12 mouse cellular contexts compared by ENCODE assay signal in genomic region chr1:144431535-144432276, GRCm38 (mm10).
DNase-seq lines count a peak whose midpoint lies in the region; ATAC-seq lines count a peak whose summit lies in the region.
"Had no signal": no experiment of that assay in that cellular context is flagged by ENCODE, and none has a peak within 500 bp of the region (broad histone marks: within the 10 kb centered on the region; RNA-seq: fewer than 3 reads in every experiment).

No protein-coding gene starts in this region.

- no peaks in the 10 kb centered on the region for H3K27me3 ChIP-seq in hindbrain, embryonic 13.5 days
- H3K27me3 ChIP-seq in hindbrain, embryonic 12.5 days: no peaks in the 10 kb centered on the region
- H3K27me3 ChIP-seq in hindbrain, embryonic 15.5 days: no peaks in the 10 kb centered on the region
- H3K27me3 ChIP-seq: neural tube, embryonic 13.5 days had no signal

- no peak overlapping the region for H3K27ac ChIP-seq in hindbrain, embryonic 13.5 days
- no peak overlapping the region for H3K27ac ChIP-seq in hindbrain, embryonic 12.5 days
- H3K27ac ChIP-seq in hindbrain, embryonic 15.5 days (replicated peaks): no peak overlapping the region
- H3K27ac ChIP-seq: neural tube, embryonic 13.5 days had no signal

- DNase-seq in 416B (ENCODE audit: low read depth): peak; percentile 81
- DNase-seq in Muller cell, postnatal 12 days (ENCODE audit: inconsistent ontology term): peak; percentile 26
- DNase-seq in ovary, postnatal 10 days (ENCODE audit: low spot score): no peak
- no peak for DNase-seq in spleen, adult 18-20 months
- DNase-seq: cerebellum, adult 9-10 months; heart, adult 11 months; kidney, postnatal 14 days; lung, adult 18-20 months had no signal

- H3K4me1 ChIP-seq in hindbrain, embryonic 13.5 days (replicated peaks): no peaks in the 10 kb centered on the region
- H3K4me1 ChIP-seq in hindbrain, embryonic 12.5 days: no peaks in the 10 kb centered on the region
- H3K4me1 ChIP-seq in hindbrain, embryonic 15.5 days (replicated peaks): no peaks in the 10 kb centered on the region
- H3K4me1 ChIP-seq: neural tube, embryonic 13.5 days had no signal

- H3K9ac ChIP-seq in hindbrain, embryonic 13.5 days: no peak overlapping the region
- H3K9ac ChIP-seq in hindbrain, embryonic 12.5 days: no peak overlapping the region
- no peak overlapping the region for H3K9ac ChIP-seq in hindbrain, embryonic 15.5 days
- H3K9ac ChIP-seq: neural tube, embryonic 13.5 days had no signal

- no peaks in the 10 kb centered on the region for H3K36me3 ChIP-seq in hindbrain, embryonic 13.5 days
- H3K36me3 ChIP-seq in hindbrain, embryonic 12.5 days: no peaks in the 10 kb centered on the region
- no peaks in the 10 kb centered on the region for H3K36me3 ChIP-seq in hindbrain, embryonic 15.5 days
- H3K36me3 ChIP-seq: neural tube, embryonic 13.5 days had no signal

- H3K4me2 ChIP-seq in hindbrain, embryonic 13.5 days: no peak overlapping the region
- H3K4me2 ChIP-seq in hindbrain, embryonic 12.5 days (replicated peaks): no peak overlapping the region
- no peak overlapping the region for H3K4me2 ChIP-seq in hindbrain, embryonic 15.5 days
- H3K4me2 ChIP-seq: neural tube, embryonic 13.5 days had no signal

- 89% methylated on average over 5 of the region's 5 CpGs for WGBS in hindbrain, embryonic 13.5 days
- 88% methylated on average over 5 of the region's 5 CpGs for WGBS in hindbrain, embryonic 12.5 days
- 82% methylated on average over 5 of the region's 5 CpGs for WGBS in hindbrain, embryonic 15.5 days

- H3K4me3 ChIP-seq in hindbrain, embryonic 13.5 days: no peak overlapping the region
- H3K4me3 ChIP-seq in hindbrain, embryonic 12.5 days: no peak overlapping the region
- no peak overlapping the region for H3K4me3 ChIP-seq in hindbrain, embryonic 15.5 days
- H3K4me3 ChIP-seq: neural tube, embryonic 13.5 days had no signal

- ATAC-seq in hindbrain, embryonic 13.5 days (ENCODE audit: low FRiP score): peak; percentile 76; the same call in 1 of the 2 replicates
- no peak for ATAC-seq in hindbrain, embryonic 12.5 days (ENCODE audit: low FRiP score)
- 0 out of 2 replicates have a peak, but pooled peaks have one; percentile 27 for ATAC-seq in hindbrain, embryonic 15.5 days (ENCODE audit: low FRiP score, low read depth)

- H3K9me3 ChIP-seq in hindbrain, embryonic 13.5 days: no peaks in the 10 kb centered on the region
- no peaks in the 10 kb centered on the region for H3K9me3 ChIP-seq in hindbrain, embryonic 12.5 days (replicated peaks)
- H3K9me3 ChIP-seq in hindbrain, embryonic 15.5 days: no peaks in the 10 kb centered on the region
- H3K9me3 ChIP-seq: neural tube, embryonic 13.5 days had no signal

Comparison
In these comparisons a context has a peak if more than half of its experiments do, and no peak if none do; other contexts are left out.
1. DNase-seq: peak in 416B (single experiment) and Muller cell, postnatal 12 days (single experiment); none in ovary, postnatal 10 days (single experiment) and spleen, adult 18-20 months (0 of 2).